Mouse (Mus musculus): ENCODE measurements around the gene Agxt.

The Agxt gene

DNA sequence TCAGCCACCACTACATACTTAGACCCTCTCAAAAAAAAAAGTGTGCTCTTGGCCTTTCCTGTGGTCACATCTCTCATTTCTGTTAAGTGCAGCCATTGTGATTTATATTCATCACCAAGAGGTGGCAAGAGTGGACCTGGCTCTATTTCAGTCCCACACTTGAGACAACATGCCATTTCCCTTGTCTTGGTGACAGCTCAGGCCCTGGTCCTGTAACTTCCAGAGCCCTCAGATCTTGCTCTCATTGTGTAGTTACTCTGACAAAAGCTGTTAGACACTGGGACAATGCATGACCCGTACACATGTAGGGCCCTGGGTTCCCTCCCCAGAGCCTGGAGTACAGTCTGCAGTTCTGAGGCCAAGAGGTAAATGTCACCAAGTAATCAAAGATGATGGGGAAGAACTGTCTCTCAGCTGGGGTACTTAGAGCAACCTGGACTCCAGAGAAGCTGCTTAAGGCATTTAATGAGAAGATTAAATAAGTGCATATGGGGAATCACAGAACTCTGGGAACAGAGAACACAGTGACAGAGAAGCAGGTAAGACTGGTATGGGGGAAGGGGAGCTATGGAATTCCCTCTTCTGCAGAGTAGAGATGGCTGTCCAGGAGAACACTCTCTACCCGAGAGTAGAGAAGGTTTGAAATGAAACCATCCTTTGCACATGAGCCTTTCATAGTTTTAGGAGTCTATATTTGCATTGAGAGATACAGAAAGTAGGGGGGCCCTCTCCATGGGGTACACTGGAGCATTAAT lies 16.0 kb downstream of the Agxt start:
- no peak for DNase-seq (ENCODE audit: low spot score in 2 of 2)

DNA sequence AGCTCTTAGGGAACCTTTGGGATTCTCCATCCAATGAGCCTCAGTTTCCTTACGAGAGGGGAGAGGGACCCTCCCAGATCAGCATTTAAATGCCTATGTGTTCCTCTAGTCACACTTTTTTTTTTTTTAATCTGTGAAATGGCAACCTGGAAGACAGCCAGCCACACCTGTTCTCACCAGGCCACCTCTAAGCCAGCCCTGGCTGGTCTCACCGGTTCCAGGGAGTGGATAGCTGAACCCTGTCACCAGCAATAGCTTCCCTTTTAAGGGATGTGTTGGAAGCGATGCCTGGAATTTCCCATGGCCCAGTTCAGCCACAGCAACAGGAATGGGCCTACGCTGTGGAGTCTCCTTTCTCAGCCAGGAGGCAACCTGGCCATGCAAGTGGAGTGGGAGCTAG lies 22.5 kb downstream of the Agxt start:
- no peak for DNase-seq (ENCODE audit: low spot score in 2 of 2)

DNA sequence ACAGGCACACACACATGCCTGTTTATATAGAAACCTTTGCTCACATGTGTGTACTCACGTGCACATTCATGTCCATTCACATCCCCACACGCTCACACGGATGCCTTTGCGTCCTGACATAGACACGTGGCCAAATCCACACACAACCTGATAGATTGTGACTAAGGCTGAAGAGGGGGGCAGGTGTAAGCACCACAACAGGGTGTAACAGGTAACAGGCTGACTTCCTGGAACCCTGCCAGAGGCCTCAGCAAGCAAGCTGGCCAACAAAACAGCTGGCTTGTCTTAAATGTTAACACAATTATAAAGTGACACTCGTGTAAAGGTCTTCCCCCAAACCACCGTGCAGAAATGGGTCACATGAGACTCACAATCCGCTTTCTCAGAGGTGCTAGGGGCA lies 23.9 kb downstream of the Agxt start:
- DNase-seq (ENCODE audit: low spot score in 2 of 2), result no peak

DNA sequence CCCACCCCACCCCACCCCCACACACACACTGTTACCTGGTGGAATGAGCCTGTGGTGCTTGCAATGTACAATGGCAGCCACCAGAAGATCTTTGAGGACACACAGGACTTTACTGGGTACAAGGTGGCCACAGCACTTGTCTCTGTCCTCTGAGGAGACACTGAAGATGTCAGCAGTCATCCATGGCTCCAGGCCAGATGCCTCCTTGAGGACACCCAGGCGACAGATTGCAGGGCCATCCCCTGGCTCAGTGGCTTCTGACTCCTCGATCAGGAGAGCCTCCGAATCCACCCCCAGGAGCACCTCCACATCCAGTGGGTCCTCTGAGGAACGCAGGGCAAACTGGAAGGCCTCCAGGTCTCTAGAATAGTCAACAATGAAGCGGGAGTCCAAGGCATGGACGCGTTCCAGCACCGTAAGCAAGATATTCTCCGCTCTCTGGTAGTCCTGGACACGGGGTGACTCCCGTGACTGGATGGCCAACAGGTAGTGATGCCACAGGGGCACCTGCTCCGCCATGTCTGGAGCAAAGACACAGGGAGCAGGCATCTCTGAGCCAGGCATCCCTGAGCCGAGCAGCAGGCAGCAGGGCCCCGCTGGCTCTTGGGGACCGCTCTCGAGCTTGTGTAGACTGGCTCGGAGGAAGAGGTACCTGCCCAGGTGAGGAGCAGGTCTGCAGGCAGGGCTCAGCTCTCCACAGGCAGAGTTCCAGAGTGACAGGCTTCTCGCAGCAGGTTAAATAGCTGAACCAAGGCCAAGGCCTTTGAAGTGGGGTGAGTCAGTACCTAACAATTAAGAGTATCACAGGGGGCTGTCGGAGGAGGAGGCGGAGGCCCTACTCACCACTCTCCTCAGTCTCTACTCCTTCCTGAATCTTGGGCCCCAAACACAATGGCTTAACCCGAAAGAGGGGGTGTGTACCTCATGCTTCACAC lies 24.8 kb downstream of the Agxt start:
- DNase-seq (ENCODE audit: low spot score in 2 of 2), result no peak

DNA sequence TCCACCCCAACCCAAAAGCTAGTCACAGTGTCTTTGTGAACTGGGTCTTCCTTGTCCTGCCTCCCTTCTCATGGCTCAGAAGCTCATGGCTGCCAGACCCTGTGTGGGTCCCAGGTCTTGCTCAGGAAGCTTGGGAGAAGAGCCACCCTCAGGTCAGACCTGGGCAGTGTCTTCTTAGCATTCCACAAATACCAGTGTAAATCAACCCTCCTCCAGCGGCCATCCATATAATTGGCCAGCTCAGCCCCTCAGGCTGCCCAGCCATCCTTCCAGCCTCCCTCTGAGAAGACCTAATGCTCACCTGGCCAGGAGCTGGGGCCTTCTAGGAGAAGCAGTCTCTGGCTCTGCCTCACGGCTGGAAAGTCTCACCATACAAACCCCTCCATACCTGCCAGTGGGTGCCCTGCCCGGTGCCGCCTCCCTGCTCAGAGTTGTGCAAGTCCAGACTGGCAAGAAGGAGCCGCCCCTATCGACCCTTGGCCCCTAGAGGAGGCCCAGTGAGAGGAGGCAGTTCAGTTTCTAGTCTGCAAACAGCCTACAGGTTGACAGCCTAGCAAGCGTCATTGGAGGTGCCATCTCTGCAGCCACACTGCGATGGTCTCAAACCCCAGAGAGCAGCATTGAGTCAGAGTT lies 25.6 kb downstream of the Agxt start, which contains the start of gene 2310007B03Rik:
Gene 2310007B03Rik (minus strand): TSS at position 448 of the 633 bp plus-strand sequence.
- no peak for DNase-seq (ENCODE audit: low spot score in 2 of 2)

DNA sequence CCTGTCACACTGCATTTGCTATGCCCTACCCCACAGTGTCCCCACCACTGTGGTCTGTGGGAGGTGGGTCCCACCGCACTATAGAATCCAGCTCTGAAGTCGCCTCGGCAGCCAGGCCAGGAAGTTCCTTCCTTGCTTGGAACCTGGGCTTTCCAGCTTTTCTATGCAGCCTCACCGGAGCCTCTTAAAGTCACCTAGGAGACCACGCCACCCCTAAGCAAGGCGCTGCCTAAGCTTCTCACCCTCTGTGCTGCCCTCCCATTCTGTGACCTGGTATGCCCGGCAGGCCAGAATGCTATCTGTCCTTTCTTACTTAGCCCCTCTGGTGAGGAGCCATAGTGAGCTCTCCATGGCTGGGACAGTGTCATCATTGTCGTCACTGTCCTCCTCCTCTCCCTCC lies 26.3 kb downstream of the Agxt start:
- no peak for DNase-seq (ENCODE audit: low spot score in 2 of 2)

DNA sequence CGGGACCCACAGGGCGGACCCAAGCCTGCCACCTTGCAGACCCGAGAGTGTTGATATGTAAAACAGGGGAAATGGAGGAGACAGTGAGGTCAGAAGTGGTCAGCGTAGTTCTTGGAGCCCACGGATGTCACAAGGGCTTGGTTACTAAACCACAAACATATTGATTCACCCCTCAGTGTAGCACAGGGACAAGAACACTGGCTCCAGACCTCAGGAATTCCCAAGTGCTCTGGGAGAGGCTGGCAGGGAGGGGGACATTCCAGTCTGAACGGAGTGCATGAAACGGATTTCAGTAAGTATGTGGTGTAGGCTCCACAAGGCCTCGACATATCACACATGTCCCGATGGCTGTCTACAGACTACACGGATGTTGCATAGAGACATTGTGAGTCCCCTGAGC lies 26.9 kb downstream of the Agxt start:
- DNase-seq (ENCODE audit: low spot score in 2 of 2), result no peak

DNA sequence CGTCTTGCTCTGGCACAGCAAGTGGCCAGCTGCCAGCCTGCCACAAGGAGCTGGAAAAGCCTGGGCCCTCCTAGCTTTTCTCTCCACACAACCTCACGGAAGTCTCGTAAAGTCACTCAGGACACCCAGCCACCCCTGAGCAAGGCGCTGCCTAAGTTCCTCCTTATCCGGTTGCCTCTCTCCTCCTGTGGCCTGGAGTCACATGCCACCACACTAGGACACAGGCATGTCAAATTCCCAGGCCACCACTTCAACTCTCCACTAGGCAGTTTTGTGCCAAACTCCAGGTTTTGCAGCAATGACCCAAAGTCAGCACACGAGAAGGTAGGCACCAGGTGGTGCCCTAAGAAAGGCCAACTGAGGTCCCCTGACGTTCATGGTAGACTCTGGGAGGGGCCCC lies 27.5 kb downstream of the Agxt start:
- no peak for DNase-seq (ENCODE audit: low spot score in 2 of 2)

DNA sequence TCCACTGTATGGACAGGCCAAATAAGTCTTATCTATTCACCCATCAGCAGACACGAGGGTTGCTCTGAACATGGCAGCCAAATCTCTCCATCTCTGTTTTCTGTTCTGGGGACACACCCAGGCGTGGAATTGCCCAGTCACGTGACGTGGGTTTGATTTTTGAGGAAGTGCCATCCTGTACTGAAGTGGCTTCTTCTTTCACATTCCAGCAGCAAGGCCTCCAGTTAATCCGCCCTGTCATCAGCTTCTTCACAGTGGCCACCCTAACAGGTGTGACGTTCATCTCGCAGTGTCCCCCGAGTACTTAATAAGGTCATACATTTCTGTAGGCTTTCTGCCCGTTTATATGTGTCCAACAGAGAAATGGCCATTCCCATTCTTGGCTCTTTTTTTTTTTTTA lies 30.4 kb downstream of the Agxt start:
- DNase-seq (ENCODE audit: low spot score in 2 of 2), result no peak

DNA sequence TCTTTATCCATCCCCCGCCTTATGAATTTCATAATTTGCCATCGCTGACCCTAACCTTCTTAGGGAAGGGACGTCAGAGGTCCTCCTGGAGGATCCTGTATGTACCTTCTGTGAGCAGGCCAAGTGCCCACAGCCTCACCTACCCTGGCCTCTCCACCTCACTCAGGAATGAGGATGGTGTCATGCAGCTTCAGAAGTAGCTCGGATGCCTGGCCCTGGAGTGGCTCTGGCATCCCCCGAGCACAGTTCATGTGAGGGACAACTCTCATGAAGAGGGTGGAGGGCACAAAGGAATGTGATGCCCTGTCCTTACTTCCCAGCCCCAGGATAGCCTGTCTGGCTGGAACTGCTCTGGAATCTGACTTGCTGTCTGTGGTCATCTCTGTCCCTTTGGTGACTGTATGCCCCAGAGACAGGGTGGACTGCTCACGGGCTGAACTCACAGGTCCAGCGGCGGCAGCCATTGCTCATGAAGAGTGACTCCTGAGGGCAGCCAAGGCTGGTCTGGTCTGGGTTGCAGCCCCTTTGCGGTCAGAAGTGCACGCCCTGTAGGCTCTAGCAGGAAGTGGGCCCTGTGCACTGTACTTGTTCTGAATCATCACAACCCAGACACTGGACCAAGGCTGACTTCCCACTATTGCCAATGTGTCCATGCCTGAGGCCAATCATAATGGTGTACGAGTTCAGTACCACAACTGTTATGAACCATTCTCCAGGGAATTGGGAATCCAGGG lies 31.5 kb downstream of the Agxt start:
- DNase-seq (ENCODE audit: low spot score in 2 of 2), result no peak

DNA sequence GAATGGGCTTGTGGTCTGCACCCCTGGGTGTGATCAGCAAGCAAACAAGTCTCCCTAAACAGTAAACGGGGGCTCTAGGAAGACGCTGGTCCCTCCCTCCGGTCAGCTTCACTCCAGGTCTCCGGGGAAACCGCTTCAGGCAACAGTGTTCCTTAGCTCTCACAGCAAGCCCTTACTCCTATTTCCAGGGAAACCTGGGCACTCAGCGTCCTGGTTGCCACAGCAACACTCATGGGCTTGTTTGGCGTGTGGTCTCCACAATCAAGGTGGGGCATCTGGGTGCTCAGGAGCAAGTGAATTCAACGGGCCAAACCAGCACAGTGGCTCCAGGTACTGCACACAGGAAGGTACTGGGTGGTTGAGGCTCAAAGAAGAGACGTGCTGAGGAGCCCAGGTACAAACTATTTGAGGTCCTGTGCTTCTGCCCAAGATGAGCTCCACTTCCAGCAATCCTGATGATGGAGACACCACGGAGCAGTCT lies 33.3 kb downstream of the Agxt start, which contains the start of gene Crocc2:
Gene Crocc2 (plus strand): TSS at position 431 of the 481 bp plus-strand sequence.
- DNase-seq (ENCODE audit: low spot score in 2 of 2), result no peak

DNA sequence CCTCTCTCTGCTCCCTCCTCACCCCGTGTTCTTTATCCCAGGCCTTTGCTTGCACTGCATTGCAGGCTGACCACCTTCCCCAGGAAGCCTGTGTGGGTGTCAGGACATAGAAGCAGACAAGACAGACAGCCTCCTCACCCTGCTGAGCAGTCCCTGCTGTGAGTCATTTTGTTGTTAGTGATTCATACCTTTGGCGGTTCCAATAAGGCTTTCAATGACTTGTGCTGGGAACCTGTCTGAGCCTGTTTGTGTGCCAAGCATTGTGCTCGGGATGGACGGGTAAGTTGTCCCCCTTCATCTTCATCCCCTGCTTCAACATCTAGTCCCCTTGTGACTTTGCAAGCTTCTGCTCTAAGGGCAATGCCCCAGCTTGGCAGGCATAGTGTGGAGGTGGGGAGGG lies 38.6 kb downstream of the Agxt start:
- DNase-seq (ENCODE audit: low spot score in 2 of 2), result no peak

DNA sequence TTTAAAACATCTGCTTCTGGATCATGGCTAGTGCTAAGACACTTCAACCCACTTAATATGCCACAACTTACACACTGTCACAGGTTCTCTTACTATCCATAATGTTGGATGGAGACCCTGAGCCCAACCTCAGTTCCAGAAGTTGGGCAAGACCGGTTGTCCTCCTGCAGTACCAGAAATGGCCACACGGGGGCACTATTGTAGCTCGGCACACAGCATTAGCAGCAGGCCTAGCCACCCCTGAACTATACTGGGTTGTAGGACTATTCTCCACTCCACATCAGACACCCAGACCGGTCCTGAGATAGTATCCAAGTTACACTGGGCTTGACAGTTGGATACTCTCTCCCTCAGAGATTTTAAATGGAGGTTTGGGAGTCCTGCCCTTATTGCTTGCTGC lies 39.4 kb downstream of the Agxt start:
- peak; percentile 64 to 85 for DNase-seq (ENCODE audit: low spot score in 2 of 2)

DNA sequence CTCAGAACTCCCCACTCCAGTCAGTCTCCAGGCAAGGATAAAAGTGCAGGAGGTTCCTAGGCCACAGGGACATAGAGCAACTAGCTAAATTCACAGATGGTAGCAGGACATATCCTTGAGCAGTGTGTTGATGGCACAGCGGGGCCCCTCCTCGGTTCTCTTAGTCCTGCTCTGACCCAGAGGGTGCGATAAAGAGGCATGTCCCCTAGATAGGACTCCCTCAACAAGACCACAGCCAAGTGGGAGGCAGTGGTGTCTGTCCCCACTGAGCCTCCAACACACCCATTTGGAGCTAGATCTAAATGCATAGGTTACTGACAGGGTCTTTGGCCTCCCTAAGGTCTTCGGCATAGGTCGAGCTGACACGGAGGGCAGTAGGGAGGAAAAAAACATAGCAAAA lies 40.8 kb downstream of the Agxt start:
- DNase-seq (ENCODE audit: low spot score in 2 of 2), result no peak

DNA sequence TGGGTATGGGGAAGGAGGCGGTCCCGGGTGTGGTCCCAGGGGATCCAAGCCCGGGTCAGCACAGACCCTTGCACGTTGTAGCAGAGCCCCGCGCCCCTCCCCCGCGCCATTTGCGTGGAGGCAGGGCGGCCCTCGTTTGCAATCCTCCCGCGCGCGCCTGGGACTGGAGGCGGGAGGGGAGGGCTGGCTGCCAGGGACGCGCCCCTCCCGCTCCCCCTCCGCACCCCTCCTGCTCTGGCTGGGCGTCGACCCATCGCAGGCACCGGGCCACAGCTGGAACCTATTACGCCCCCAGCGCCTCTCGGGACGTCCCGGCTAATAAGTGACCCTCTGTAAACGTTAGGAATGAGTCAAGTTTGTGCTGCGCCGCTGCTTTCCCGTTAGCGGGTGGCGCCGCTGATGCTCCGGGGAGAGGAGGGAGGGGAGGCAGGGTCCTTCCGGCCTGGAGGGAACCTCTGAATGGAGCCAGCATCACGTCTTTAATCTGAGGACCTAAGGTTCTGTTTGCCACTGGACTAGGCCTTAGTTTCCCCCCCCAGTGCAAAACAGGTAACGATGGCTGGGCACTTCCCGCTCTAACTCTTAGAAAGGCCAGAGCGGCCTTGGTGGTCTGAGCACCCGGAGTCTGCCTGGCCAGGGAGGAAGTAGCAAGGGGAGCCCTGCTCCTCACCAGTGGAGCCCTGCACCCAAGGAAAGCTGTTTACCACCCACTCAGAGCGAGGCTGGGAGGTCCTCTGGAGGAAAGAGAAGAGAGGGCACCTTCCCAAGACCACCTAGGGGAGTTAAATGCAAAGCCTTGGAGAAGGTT lies 41.7 kb downstream of the Agxt start:
- DNase-seq (ENCODE audit: low spot score in 2 of 2), result peak; percentile 79 to 86

DNA sequence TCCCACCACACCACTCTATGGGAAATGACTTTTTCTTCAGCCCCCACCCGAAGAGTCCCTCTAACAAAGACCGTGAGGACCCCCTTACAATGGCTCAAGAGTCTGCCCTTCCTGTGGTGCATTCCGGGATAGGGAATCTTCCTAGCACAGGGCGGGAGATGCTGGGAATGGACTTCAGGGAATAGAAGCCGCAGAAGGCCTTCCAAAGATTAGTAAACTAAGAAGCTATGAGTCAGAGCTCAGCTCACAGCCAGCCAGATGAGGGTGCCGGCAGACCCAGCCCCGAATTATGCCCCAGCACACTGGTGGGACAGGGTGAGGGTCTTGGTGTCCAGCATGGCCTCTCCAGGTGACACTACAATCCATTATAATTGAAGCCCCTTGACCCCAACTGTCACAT lies 47.2 kb downstream of the Agxt start:
- DNase-seq (ENCODE audit: low spot score in 2 of 2), result no peak

DNA sequence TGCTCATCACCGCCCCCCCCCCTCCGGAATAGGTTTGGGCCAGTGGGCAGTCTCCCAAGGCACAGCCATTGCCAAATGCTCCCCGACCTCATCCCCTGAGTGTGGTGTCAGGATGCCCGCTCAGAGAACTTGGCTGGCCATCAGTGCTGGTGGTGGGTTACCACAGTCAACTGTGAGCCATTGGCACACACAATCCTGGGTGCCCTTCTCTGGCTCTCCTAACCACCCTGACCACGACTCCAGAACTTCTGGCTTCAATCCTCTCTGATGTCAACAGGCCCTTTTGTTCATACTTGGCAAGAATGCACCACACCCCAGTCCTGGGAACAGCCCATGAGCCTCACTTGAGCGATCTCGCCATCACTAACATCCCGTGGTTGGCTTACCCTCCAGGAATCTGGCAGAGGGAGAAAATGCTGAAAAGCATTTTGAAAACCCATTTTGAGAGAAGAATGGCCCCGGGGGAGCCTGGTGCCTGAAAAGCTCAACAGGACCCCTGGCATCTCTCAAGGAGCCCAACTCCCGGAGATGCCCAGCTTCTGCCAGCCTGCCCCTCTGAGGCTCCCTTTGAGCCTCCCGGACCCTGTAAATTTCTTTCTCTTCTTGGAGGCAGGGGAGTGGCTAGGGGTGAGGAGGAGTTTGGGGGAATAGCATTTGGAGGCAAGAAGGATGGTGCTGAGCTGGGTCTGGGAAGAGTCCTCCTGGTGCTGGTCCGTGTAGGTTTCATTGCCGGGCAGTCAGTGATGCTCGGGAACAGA lies 49.2 kb downstream of the Agxt start:
- DNase-seq (ENCODE audit: low spot score in 2 of 2), result no peak

DNA sequence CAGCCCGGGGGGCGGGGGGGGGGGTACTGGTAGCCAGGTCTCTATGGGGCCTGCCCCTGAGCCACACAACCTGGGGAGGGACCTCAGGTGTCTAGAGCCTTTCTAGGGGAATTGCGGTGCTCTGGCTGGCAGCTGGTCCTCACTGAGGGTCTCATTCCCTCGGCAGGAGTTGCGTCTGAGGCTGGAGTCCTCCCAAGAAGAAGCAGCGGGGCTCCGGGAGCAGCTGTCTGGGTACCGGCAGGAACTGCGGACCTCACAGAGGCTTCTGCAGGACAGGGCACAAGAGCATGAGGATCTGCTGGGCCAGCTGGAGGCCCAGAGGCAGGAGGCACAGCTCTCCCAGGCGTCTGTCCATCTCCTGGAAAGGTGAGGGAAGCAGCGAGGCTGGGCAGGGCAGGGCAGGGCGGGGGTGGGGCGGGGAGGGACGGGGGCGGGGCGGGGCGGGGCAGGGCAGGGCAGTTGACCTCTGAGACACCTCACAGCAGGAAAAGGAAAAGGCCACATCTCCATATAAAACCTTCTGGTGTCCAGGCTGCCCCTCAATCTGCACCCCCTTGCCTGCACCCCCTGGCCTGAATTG lies 55.8 kb downstream of the Agxt start:
- DNase-seq (ENCODE audit: low spot score in 2 of 2), result no peak

DNA sequence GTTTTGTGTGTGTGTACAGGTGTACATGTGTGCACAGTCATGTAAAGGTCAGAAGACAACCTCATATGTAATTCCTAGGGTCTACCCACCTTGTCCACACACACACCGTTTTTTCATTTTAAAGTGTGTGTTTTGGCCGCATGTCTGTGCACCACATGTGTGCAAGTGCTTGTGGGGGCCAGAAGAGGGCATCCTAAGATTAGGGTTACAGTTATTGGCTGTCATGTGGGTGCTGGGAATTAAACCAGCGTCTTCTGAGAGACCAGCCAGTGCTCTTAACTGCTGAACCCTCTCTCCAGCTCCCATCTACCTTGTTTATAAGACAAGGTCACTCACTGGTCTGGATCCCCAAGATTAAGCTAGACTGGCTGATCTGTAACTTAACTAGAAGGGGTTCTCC lies 59.9 kb downstream of the Agxt start:
- no peak for DNase-seq (ENCODE audit: low spot score in 2 of 2)

Measured in urinary bladder, postnatal 4 days (tissue).